Mouse (Mus musculus) kidney, adult 2 months (tissue): ENCODE results near the gene Zfp658. TPM values are rescaled to one million over a fixed set of nuclear protein-coding genes. Genes with fewer than 3 reads are reported as not detected.

Experiments used
- DNase-seq: peaks from one replicate; pipeline ENCODE4 v3.0.0; 2021
- H3K27ac ChIP-seq: fragments of 200-500 bp; 2 replicates; pipeline ENCODE4 v1.5.1; 2012; ENCODE audit warnings: low read depth, low read length, control low read depth, inconsistent platforms; ENCODE audit not compliant: insufficient read depth
- H3K27me3 ChIP-seq: fragments of 200-500 bp; replicated peaks from 2 replicates; pipeline ENCODE4 v1.6.1; 2012; ENCODE audit warnings: mild to moderate bottlenecking, moderate library complexity, low read length, inconsistent platforms; ENCODE audit not compliant: control insufficient read depth, insufficient read depth
- H3K36me3 ChIP-seq: fragments of 200-500 bp; 2 replicates; pipeline ENCODE4 v1.6.1; 2012; ENCODE audit warnings: mild to moderate bottlenecking, moderate library complexity, low read length, inconsistent platforms; ENCODE audit not compliant: control insufficient read depth, insufficient read depth
- H3K4me1 ChIP-seq: fragments of 200-500 bp; 2 replicates; pipeline ENCODE4 v1.6.1; 2011; ENCODE audit warnings: low read length; ENCODE audit not compliant: control insufficient read depth, insufficient read depth
- H3K4me3 ChIP-seq: fragments of 200-500 bp; 2 replicates; pipeline ENCODE4 v1.5.1; 2011; ENCODE audit warnings: mild to moderate bottlenecking, low read depth, low read length, control low read depth; ENCODE audit not compliant: insufficient read depth
- CTCF ChIP-seq: fragments of 200-500 bp; conservative IDR thresholded peaks from 2 replicates; pipeline ENCODE4 v1.5.1; 2011; ENCODE audit warnings: low read depth, mild to moderate bottlenecking, control low read depth, low read length, moderate library complexity, mixed read lengths; ENCODE audit not compliant: insufficient read depth, insufficient read length
- POLR2A ChIP-seq: fragments of 200-500 bp; IDR thresholded peaks from one replicate; pipeline ENCODE4 v1.6.1; 2011; ENCODE audit warnings: low read depth, low read length, control low read depth
- WGBS: fragments of 180-500 bp; shearing (Covaris S2); methylation state at CpG from one replicate; pipeline ENCODE4 v1.1.7; 2018; 5-methylcytosine and 5-hydroxymethylcytosine counted together
- polyA plus RNA-seq: library from polyadenylated mRNA; depleted of rRNA; stranded (reverse); fragments of >200 nt; gene quantifications from 2 replicates; pipeline ENCODE4 v1.2.3, GENCODE M21; 2012

The Zfp658 gene
- polyA plus RNA-seq, 1 experiment: 1.1 TPM

GRCm38 (mm10) chr7:43532936-43533505, 29.0 kb upstream of the Zfp658 start:
- DNase-seq: peak; percentile 12
- Histone ChIP-seq H3K36me3 (no peaks in the 10 kb centered on the region), H3K27ac (no peak overlapping the region), H3K4me3 (no peak overlapping the region), H3K27me3 (no peaks in the 10 kb centered on the region), H3K4me1 (no peaks in the 10 kb centered on the region)
- WGBS: 84% methylated on average over 9 of the region's 9 CpGs
- TF ChIP-seq POLR2A: no peak
- no peak for TF ChIP-seq CTCF

- Histone ChIP-seq H3K27ac (no peak overlapping the region), H3K36me3 (no peaks in the 10 kb centered on the region), H3K27me3 (no peaks in the 10 kb centered on the region), H3K4me3 (no peak overlapping the region), H3K4me1 (no peaks in the 10 kb centered on the region)
- WGBS: 66% methylated on average over 4 of the region's 4 CpGs
- TF ChIP-seq POLR2A (no peak), CTCF (no peak)
- DNase-seq: no peak
Measured at GRCm38 (mm10) chr7:43538524-43538923, 23.5 kb upstream of the Zfp658 start.

GRCm38 (mm10) chr7:43544225-43544977, 17.7 kb upstream of the Zfp658 start, which contains the start of gene Cd33:
Gene Cd33 (minus strand): TSS chr7:43544428.
- Histone ChIP-seq H3K4me1 (no peaks in the 10 kb centered on the region), H3K36me3 (no peaks in the 10 kb centered on the region), H3K27ac (no peak within 1 kb of the TSS), H3K4me3 (no peak within 1 kb of the TSS), H3K27me3 (no peaks in the 10 kb centered on the region)
- WGBS: 75% methylated on average over 7 of the region's 7 CpGs
- TF ChIP-seq CTCF (no peak), POLR2A (no peak)
- no peak for DNase-seq

- Histone ChIP-seq H3K27me3 (no peaks in the 10 kb centered on the region), H3K36me3 (no peaks in the 10 kb centered on the region), H3K4me3 (no peak overlapping the region), H3K4me1 (no peaks in the 10 kb centered on the region), H3K27ac (no peak overlapping the region)
- WGBS: 34% methylated on average over 7 of the region's 7 CpGs
- TF ChIP-seq CTCF (no peak), POLR2A (no peak)
- DNase-seq: no peak
Measured at GRCm38 (mm10) chr7:43545656-43546545, 16.2 kb upstream of the Zfp658 start.

- WGBS: 55% methylated on average over 5 of the region's 5 CpGs
- H3K27ac ChIP-seq: no peak overlapping the region
- TF ChIP-seq CTCF (no peak), POLR2A (no peak)
Measured at GRCm38 (mm10) chr7:43547666-43548065, 14.4 kb upstream of the Zfp658 start.

DNA sequence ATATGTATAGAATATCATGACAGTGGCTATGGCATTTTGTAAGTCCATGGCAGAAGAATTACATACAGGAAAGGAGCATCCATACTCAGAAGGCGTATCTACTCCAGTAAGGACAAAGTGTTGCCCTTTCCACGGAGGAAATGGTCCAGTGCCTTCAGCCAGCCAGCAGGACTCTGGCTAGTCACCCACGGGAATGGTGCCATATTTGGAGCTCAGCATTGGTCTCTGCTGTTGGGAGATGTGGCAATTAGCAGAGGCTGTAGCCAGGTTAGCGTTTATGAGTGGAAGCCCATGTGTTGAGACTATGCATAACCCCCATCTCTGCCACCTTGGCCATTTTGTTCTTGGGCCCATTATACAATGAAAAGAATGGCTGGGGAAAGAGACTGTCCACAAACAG, 13.8 kb upstream of the Zfp658 start:
- H3K36me3 ChIP-seq: no peaks in the 10 kb centered on the region
- WGBS: 63% methylated on average over 4 of the region's 4 CpGs
- H3K27ac ChIP-seq: no peak overlapping the region
- no peaks in the 10 kb centered on the region for H3K4me1 ChIP-seq
- H3K27me3 ChIP-seq: no peaks in the 10 kb centered on the region
- H3K4me3 ChIP-seq: no peak overlapping the region
- TF ChIP-seq CTCF: no peak
- no peak for TF ChIP-seq POLR2A
- DNase-seq: no peak

More at GRCm38 (mm10) chr7:43547666-43548065, 14.4 kb upstream of the Zfp658 start:
- no peak for DNase-seq
- Histone ChIP-seq H3K4me3 (no peak overlapping the region), H3K27me3 (no peaks in the 10 kb centered on the region), H3K36me3 (no peaks in the 10 kb centered on the region), H3K4me1 (no peaks in the 10 kb centered on the region)
